Mouse (Mus musculus): ENCODE measurements around the gene Bend5. TPM values are rescaled to one million over a fixed set of nuclear protein-coding genes. Genes with fewer than 3 reads are reported as not detected.

Gene Bend5
- polyA plus RNA-seq (2016; fragmentation: Nextera tagmentation; extraction: Ambion mirVana): 60.8 and 62.9 TPM in 2 replicates

DNA sequence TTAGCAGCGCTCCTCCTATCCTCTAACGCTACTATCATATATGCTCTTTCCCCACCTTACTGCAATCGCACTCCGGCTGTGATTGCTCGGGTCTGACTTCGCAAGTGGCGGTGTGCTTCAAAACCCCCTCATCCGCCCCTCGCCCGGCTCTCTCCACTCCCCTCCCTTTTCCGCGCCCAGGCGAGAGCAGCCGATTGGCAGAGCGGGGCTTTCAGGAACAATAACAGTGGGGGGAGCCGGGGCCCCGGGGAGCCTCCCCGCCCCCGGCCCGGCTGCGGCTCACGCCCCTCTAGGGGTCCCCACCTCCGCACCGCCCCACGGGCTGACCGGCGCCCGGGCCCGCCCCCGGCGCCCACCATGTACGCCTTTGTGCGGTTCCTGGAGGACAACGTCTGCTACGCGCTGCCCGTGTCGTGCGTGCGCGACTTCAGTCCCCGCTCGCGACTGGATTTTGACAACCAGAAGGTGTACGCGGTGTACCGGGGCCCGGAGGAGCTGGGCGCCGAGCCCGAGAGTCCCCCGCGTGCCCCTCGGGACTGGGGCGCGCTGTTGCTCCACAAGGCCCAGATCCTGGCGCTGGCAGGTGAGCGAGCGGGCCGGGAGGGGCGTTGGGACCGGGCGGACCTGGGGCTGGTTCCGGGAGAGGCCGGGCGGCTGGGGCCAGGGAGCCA, at the start of gene Bend5:
TSS of gene Bend5 (plus strand) at position 189 of the 671 bp plus-strand sequence.
- peak within 1 kb of the TSS; percentile 91 for H3K4me3 ChIP-seq
- peak within 1 kb of the TSS; percentile 91 for H3K27ac ChIP-seq
- H3K4me2 ChIP-seq (replicated peaks): peak within 1 kb of the TSS; percentile 87
- ATAC-seq (ENCODE audit: insufficient number of reproducible peaks, insufficient read depth, low FRiP score, low TSS enrichment): peak; percentile 93
- peak within 1 kb of the TSS; percentile 92 for H3K9ac ChIP-seq
- H3K4me1 ChIP-seq: peaks cover 18% of the 10 kb centered on the region
- no peaks in the 10 kb centered on the region for H3K27me3 ChIP-seq
- WGBS: under 1% methylated on average over 66 of the region's 66 CpGs
- peaks cover 18% of the 10 kb centered on the region for H3K36me3 ChIP-seq
- H3K9me3 ChIP-seq: no peaks in the 10 kb centered on the region

DNA sequence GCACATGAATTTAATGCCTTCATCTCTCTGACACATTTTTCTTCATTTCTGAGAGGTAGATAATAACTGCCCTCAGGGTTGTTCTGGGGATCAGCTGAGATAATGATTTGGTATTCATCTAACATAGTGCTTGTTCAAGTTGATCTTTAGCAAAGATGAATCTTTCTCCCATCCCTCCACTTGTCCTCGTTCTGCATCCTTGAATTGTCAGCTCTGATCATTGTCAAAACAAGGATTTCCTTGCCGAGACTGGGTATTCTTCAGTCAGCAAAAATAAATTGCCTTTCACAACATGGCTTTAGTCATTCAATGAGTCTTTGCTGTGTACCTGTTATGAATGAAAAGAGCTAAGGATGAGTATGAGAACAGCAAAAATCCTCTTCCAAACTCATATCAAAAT, 47.0 kb upstream of the Bend5 start:
- Histone ChIP-seq H3K4me3 (no peak overlapping the region), H3K4me2 (replicated peaks) (no peak overlapping the region), H3K27me3 (no peaks in the 10 kb centered on the region), H3K4me1 (no peaks in the 10 kb centered on the region), H3K9me3 (no peaks in the 10 kb centered on the region), H3K36me3 (no peaks in the 10 kb centered on the region), H3K9ac (no peak overlapping the region), H3K27ac (no peak overlapping the region)
- no peak for ATAC-seq (ENCODE audit: insufficient number of reproducible peaks, insufficient read depth, low FRiP score, low TSS enrichment)
- 77% methylated on average over 2 of the region's 2 CpGs for WGBS

DNA sequence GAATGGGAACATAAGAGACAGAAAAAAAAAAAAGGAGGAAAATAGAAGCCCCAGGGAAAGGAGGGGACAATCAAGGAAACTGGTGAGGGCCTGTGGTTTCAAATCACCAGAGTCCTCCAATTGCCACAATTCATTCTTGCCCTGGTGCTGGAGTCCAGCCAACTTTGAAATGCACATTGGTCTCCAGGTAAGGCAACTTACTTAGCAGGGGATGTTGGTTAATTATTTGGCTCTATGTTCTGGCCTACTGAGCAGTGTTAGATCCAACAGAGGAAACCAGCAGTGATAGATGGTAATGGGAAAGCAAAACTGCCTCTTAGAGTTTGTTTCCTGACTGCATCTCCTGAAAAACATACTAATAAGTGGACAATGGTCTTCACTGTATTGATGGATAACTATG, 37.6 kb upstream of the Bend5 start:
- no peak overlapping the region for H3K4me2 ChIP-seq (replicated peaks)
- no peak overlapping the region for H3K4me3 ChIP-seq
- no peak overlapping the region for H3K9ac ChIP-seq
- no peaks in the 10 kb centered on the region for H3K36me3 ChIP-seq
- H3K4me1 ChIP-seq: no peaks in the 10 kb centered on the region
- ATAC-seq (ENCODE audit: insufficient number of reproducible peaks, insufficient read depth, low FRiP score, low TSS enrichment): no peak
- H3K27me3 ChIP-seq: no peaks in the 10 kb centered on the region
- H3K9me3 ChIP-seq: no peaks in the 10 kb centered on the region
- no peak overlapping the region for H3K27ac ChIP-seq

DNA sequence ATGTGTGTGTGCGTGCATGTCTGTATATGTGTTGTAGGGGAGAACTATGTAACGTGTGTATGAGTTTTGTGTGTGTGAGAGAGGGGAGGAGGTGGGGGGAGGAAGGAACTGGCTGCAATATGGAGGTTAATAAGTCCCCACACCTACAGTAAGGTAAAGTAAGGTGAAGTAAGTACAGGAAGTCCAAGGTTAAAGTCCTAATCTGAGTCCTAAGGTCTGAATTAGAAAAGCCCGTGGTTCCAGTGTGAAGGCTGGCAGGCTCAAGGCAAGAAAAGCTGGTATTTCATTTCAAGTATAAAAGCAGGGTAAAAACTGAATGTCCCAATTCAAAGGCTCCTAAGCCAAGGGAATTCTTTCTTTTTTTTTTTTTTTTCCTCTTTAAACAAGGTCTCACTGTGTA, 36.7 kb upstream of the Bend5 start:
- Histone ChIP-seq H3K9ac (no peak overlapping the region), H3K4me3 (no peak overlapping the region), H3K36me3 (no peaks in the 10 kb centered on the region), H3K4me2 (replicated peaks) (no peak overlapping the region), H3K27ac (no peak overlapping the region), H3K9me3 (no peaks in the 10 kb centered on the region), H3K27me3 (no peaks in the 10 kb centered on the region), H3K4me1 (no peaks in the 10 kb centered on the region)
- ATAC-seq (ENCODE audit: insufficient number of reproducible peaks, insufficient read depth, low FRiP score, low TSS enrichment): no peak
- WGBS: 92% methylated on average over 3 of the region's 3 CpGs

DNA sequence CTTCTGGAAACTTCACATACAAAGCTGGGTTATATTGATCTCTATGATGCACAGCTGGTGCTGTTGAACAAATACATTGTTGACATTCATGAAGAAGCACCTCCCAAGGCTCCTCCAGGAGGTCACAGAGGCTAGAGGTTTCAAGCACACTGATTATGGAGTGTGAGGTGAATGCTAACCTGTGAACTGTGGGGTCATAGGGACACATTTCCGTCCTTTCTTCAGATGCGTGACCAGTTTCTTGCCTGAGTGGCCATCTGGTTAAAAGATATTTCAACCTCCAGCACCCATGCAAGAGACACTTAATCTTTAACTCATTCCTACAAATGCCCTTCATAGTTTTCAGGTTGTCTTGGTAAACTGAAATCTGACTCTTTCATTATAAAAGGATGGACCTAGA, 31.7 kb upstream of the Bend5 start:
- no peaks in the 10 kb centered on the region for H3K9me3 ChIP-seq
- H3K9ac ChIP-seq: no peak overlapping the region
- no peaks in the 10 kb centered on the region for H3K36me3 ChIP-seq
- no peaks in the 10 kb centered on the region for H3K4me1 ChIP-seq
- H3K27me3 ChIP-seq: no peaks in the 10 kb centered on the region
- no peak overlapping the region for H3K27ac ChIP-seq
- H3K4me3 ChIP-seq: no peak overlapping the region
- ATAC-seq (ENCODE audit: insufficient number of reproducible peaks, insufficient read depth, low FRiP score, low TSS enrichment): no peak
- no peak overlapping the region for H3K4me2 ChIP-seq (replicated peaks)
- 66% methylated on average over 2 of the region's 2 CpGs for WGBS

DNA sequence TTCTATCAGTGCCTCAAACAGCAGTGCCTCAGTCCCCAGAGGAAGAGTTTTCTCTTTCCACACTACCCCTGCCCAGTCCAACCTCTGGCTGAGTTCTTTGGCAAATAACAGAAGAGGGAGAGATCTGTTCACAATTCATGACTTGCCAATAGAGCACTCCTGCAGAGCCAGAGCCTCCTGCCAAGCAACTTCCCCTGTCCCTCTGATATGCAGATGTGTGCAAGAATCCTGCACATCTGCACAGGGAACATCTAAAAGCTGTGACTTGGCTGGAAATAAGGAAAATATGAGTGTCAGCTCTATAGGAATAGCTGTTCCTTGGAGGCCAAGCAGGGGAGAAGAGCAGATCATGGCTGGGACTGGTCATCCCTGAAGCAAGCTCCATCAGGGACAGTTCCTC, 24.1 kb upstream of the Bend5 start:
- no peaks in the 10 kb centered on the region for H3K4me1 ChIP-seq
- no peak overlapping the region for H3K4me2 ChIP-seq (replicated peaks)
- H3K36me3 ChIP-seq: no peaks in the 10 kb centered on the region
- no peak for ATAC-seq (ENCODE audit: insufficient number of reproducible peaks, insufficient read depth, low FRiP score, low TSS enrichment)
- no peak overlapping the region for H3K4me3 ChIP-seq
- H3K27ac ChIP-seq: no peak overlapping the region
- H3K9me3 ChIP-seq: no peaks in the 10 kb centered on the region
- H3K27me3 ChIP-seq: no peaks in the 10 kb centered on the region
- H3K9ac ChIP-seq: no peak overlapping the region

DNA sequence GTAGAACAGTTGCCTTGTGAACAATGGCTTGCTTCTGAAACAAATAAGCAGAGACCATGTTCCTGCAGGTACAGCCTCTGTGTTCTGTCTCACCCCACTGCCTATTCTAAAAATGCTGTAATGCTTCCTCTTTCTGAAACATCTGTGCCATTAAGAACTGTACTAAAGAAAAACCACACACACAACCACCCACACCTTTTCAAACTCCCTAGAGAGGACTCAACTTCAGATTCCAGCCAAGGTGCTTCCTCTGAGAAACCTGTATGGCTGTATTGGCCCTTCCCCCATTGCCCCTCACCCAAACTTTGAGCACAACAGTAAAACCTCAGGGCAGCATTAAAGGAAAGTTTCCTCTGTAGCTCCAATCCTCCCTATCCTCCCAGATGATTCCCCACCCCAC, 15.0 kb upstream of the Bend5 start:
- H3K36me3 ChIP-seq: no peaks in the 10 kb centered on the region
- no peaks in the 10 kb centered on the region for H3K4me1 ChIP-seq
- no peak overlapping the region for H3K9ac ChIP-seq
- H3K4me3 ChIP-seq: no peak overlapping the region
- H3K27me3 ChIP-seq: no peaks in the 10 kb centered on the region
- H3K9me3 ChIP-seq: no peaks in the 10 kb centered on the region
- no peak overlapping the region for H3K4me2 ChIP-seq (replicated peaks)
- ATAC-seq (ENCODE audit: insufficient number of reproducible peaks, insufficient read depth, low FRiP score, low TSS enrichment): no peak
- H3K27ac ChIP-seq: no peak overlapping the region

DNA sequence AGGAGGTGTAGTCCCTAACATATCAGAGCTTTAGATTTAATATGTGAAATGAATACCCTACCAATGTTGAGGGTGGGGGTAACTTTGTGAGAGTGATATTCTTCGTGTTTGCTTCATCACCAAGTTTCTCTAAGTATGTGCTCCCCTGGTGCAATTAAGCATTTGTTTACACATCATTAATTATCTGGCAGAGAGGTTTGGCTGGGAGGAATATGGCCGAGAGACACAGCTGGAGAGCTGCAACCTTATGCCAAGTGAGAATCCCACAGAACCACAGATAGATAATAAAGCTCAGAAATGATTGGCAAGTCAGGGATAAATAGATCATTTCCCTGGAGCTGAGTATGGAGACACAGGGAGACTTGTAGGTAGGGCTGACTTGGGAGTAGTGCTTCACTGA, 14.1 kb upstream of the Bend5 start:
- H3K4me1 ChIP-seq: no peaks in the 10 kb centered on the region
- ATAC-seq (ENCODE audit: insufficient number of reproducible peaks, insufficient read depth, low FRiP score, low TSS enrichment): no peak
- H3K9me3 ChIP-seq: no peaks in the 10 kb centered on the region
- H3K27me3 ChIP-seq: no peaks in the 10 kb centered on the region
- H3K36me3 ChIP-seq: no peaks in the 10 kb centered on the region
- no peak overlapping the region for H3K4me3 ChIP-seq
- H3K9ac ChIP-seq: no peak overlapping the region
- no peak overlapping the region for H3K4me2 ChIP-seq (replicated peaks)
- H3K27ac ChIP-seq: no peak overlapping the region
- 70% methylated on average over 2 of the region's 2 CpGs for whole genome bisulfite sequencing

DNA sequence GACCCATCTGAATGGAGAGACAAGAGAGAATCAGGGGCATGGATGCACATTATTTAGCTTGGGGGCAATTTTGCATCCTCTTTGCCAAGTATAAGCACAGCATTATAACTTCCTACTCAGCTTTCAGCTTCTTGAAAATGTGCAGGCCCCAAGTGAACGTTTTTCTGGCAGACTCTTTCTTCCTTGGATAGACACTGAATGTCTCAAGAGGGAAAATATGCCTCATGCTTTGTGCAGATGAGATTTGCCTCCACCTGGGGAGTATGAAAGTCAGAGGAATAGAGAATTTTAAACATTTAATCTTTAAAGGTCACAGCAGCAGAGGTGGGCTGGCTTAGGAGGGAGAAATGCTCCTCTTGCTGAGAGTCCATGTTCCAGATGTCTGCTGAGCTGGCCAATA, 11.6 kb upstream of the Bend5 start:
- Histone ChIP-seq H3K4me2 (replicated peaks) (no peak overlapping the region), H3K4me1 (no peaks in the 10 kb centered on the region), H3K27me3 (no peaks in the 10 kb centered on the region), H3K9me3 (no peaks in the 10 kb centered on the region), H3K36me3 (no peaks in the 10 kb centered on the region), H3K9ac (no peak overlapping the region), H3K4me3 (no peak overlapping the region), H3K27ac (no peak overlapping the region)
- ATAC-seq (ENCODE audit: insufficient number of reproducible peaks, insufficient read depth, low FRiP score, low TSS enrichment): no peak
- WGBS: 27% methylated on average over 1 of the region's 1 CpGs

DNA sequence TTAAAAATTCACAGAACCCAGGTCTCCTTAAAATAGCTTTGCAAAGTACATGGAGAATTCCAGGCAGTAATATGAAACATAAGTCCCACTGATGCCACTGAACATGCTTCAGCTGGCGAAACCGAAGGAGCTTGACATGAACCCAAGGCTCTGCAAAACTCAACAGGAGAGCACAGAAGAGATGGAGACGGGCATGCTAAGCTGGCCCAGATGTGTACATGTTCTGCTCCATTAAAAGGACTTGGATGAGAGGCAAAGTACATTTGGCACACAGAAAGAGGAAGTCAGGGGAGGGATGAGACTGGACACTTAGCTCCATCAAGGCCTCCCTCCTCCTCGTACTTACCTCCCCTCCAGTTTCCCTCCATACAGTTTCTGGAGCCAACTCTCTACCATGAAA, 4.1 kb upstream of the Bend5 start:
- WGBS: 65% methylated on average over 4 of the region's 4 CpGs
- H3K36me3 ChIP-seq: no peaks in the 10 kb centered on the region
- no peaks in the 10 kb centered on the region for H3K27me3 ChIP-seq
- H3K4me3 ChIP-seq: no peak overlapping the region
- no peak overlapping the region for H3K4me2 ChIP-seq (replicated peaks)
- no peaks in the 10 kb centered on the region for H3K9me3 ChIP-seq
- ATAC-seq (ENCODE audit: insufficient number of reproducible peaks, insufficient read depth, low FRiP score, low TSS enrichment): no peak
- no peak overlapping the region for H3K9ac ChIP-seq
- H3K4me1 ChIP-seq: peaks cover 4% of the 10 kb centered on the region
- no peak overlapping the region for H3K27ac ChIP-seq

DNA sequence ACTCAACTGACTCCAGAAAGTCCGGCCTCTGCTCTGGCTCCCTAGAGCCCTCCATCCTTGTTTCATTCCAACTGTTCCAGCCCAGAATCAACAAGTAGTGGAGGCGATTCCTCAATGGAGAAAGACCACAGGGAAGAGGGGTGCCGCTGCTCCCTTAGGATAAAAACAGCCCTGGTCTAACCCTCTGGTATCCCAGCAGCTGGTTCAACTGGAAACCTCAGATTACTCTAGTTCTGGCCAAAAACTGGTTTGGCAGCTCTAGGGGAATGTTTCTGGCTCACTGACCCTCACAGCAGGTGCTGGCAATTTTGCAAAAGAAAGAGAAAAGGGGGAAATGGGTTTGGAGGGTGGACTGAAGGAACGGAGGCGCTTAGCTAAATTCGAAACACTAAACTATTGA, 407 bp upstream of the Bend5 start:
- WGBS: under 1% methylated on average over 6 of the region's 6 CpGs
- Histone ChIP-seq H3K4me2 (replicated peaks) (peak overlapping the region; percentile 87), H3K9ac (peak overlapping the region; percentile 92), H3K4me1 (peaks cover 18% of the 10 kb centered on the region), H3K27me3 (no peaks in the 10 kb centered on the region), H3K4me3 (peak overlapping the region; percentile 91), H3K9me3 (no peaks in the 10 kb centered on the region), H3K27ac (peak overlapping the region; percentile 91), H3K36me3 (peaks cover 14% of the 10 kb centered on the region)
- no peak for ATAC-seq (ENCODE audit: insufficient number of reproducible peaks, insufficient read depth, low FRiP score, low TSS enrichment)

DNA sequence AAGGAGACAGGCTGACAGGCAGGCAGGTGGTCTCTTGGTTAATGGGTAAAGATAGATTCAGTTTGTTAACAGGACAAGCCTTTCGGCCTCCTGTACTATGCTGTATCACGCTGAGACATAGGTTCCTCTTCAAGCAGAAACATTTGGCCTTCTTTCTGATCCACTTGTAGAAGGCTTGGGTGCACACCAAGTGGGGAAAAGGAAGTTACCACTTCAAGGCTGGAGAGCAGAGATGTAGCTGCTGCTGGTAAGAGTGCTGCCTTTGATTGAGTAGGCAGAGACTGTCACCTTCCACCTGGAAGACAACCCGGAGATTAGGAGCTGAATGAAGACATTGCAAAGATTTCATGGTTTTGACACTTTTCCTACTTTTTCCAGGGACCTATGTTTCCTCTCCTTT, 1.3 kb downstream of the Bend5 start:
- H3K36me3 ChIP-seq: peaks cover 18% of the 10 kb centered on the region
- peak overlapping the region; percentile 92 for H3K9ac ChIP-seq
- 0 out of 2 replicates have a peak overlapping the region, but pooled peaks have one; percentile 9 for H3K27ac ChIP-seq
- 77% methylated on average over 3 of the region's 3 CpGs for WGBS
- peaks cover 18% of the 10 kb centered on the region for H3K4me1 ChIP-seq
- H3K27me3 ChIP-seq: no peaks in the 10 kb centered on the region
- peak overlapping the region; percentile 87 for H3K4me2 ChIP-seq (replicated peaks)
- H3K4me3 ChIP-seq: peak overlapping the region; percentile 91
- ATAC-seq (ENCODE audit: insufficient number of reproducible peaks, insufficient read depth, low FRiP score, low TSS enrichment): no peak
- H3K9me3 ChIP-seq: no peaks in the 10 kb centered on the region

DNA sequence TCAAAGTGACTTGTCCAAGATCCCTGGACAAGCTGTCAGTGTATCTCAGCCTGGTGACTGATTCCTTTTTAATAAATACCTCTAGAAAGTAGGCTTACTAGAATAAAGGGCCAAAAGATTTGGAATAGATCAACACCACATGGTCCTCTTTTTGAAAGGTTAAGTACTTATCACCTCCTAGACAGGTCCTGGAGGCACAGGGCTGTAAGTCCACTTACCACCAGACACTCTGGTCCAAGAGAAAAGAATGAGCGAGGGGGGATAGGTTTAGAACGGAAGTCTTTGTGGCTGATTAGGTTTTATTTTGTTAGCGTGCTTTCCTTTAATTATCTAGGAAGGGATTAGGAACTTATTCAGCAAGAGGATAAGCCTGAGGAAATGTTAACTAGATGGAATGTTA, 1.7 kb downstream of the Bend5 start:
- H3K9me3 ChIP-seq: no peaks in the 10 kb centered on the region
- 62% methylated on average over 3 of the region's 3 CpGs for WGBS
- peak overlapping the region; percentile 92; the same call in 1 of the 2 replicates for H3K9ac ChIP-seq
- H3K4me1 ChIP-seq: peaks cover 18% of the 10 kb centered on the region
- no peak for ATAC-seq (ENCODE audit: insufficient number of reproducible peaks, insufficient read depth, low FRiP score, low TSS enrichment)
- H3K27ac ChIP-seq: no peak overlapping the region
- H3K36me3 ChIP-seq: peaks cover 18% of the 10 kb centered on the region
- no peaks in the 10 kb centered on the region for H3K27me3 ChIP-seq
- H3K4me2 ChIP-seq (replicated peaks): peak overlapping the region; percentile 87
- peak overlapping the region; percentile 91 for H3K4me3 ChIP-seq
